Mouse (Mus musculus) hindbrain, embryonic 12.5 days (tissue): ENCODE measurements around the gene Tldc2. TPM values are rescaled to one million over a fixed set of nuclear protein-coding genes. Genes with fewer than 3 reads are reported as not detected.
A peak's percentile ranks its signal among the peaks of the same experiment; 100 is the strongest.

Experiments used
- ATAC-seq: fragments of 200-750 bp; cut with Nextera tagmentation; 2 replicates; pipeline ENCODE4 v1.8.0; 2017; ENCODE audit warnings: moderate TSS enrichment; ENCODE audit not compliant: low FRiP score
- H3K27ac ChIP-seq: fragments of 300-500 bp; sonication (generic); 2 replicates; pipeline ENCODE4 v1.5.1; 2016; ENCODE audit warnings: mild to moderate bottlenecking
- H3K27me3 ChIP-seq: fragments of 300-500 bp; sonication (generic); 2 replicates; pipeline ENCODE4 v1.6.1; 2016; ENCODE audit warnings: mild to moderate bottlenecking
- H3K36me3 ChIP-seq: fragments of 300-500 bp; sonication (generic); 2 replicates; pipeline ENCODE4 v1.6.1; 2016; ENCODE audit warnings: mild to moderate bottlenecking
- H3K4me1 ChIP-seq: fragments of 300-500 bp; sonication (generic); 2 replicates; pipeline ENCODE4 v1.6.1; 2016
- H3K4me2 ChIP-seq: fragments of 300-500 bp; sonication (generic); replicated peaks from 2 replicates; pipeline ENCODE4 v1.6.1; 2016; ENCODE audit warnings: mild to moderate bottlenecking
- H3K4me3 ChIP-seq: fragments of 300-500 bp; sonication (generic); 2 replicates; pipeline ENCODE4 v1.5.1; 2016; ENCODE audit warnings: mild to moderate bottlenecking
- H3K9ac ChIP-seq: fragments of 300-500 bp; sonication (generic); 2 replicates; pipeline ENCODE4 v1.6.1; 2016; ENCODE audit warnings: mild to moderate bottlenecking, moderate library complexity
- H3K9me3 ChIP-seq: fragments of 300-500 bp; sonication (generic); replicated peaks from 2 replicates; pipeline ENCODE4 v1.6.1; 2016; ENCODE audit warnings: mild to moderate bottlenecking
- WGBS: fragments of 180-500 bp; shearing (Covaris S2); methylation state at CpG from one replicate; pipeline ENCODE4 v1.1.7; 2016; 5-methylcytosine and 5-hydroxymethylcytosine counted together
- polyA plus RNA-seq: library from polyadenylated mRNA; unstranded; fragments of >200 nt; fragmentation: Nextera tagmentation; extraction: Ambion mirVana; gene quantifications from 2 replicates; pipeline ENCODE4 v1.2.1, GENCODE M21; 2016

Gene Tldc2
- polyA plus RNA-seq, 1 experiment from 2014 or later: not detected

- WGBS: under 1% methylated on average over 25 of the region's 25 CpGs
- ATAC-seq: peak; percentile 77
- Histone ChIP-seq H3K27ac (0 out of 2 replicates have a peak overlapping the region, but pooled peaks have one; percentile 36), H3K4me2 (peak overlapping the region; percentile 89), H3K9ac (peak overlapping the region; percentile 71), H3K9me3 (no peaks in the 10 kb centered on the region), H3K4me3 (peak overlapping the region; percentile 68), H3K27me3 (no peaks in the 10 kb centered on the region), H3K36me3 (no peaks in the 10 kb centered on the region), H3K4me1 (no peaks in the 10 kb centered on the region)
These were observed 47.6 kb downstream of the Tldc2 start for GRCm38 (mm10) chr2:157134479-157134931.

DNA sequence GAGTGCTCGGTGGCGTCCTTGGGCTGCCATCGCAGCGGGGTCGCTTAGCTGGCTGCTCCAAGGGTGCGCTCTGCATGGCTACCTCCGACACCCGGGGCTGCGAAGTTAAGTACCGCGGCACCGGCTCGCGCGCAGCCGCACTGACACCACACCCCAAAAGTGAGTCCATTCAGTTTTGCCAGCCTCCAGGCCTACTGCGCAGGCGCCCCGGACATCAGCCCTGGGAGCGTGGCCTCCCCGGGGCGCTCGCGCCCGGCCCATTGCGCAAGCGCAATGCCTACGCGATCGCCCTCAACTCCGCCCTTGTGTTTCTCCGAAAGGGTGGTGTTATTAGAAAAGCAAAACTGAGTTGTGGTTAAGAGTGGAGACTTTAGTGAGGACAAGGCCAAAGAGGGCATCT, 48.2 kb downstream of the Tldc2 start, which contains the start of gene Samhd1:
Gene Samhd1 (minus strand): TSS at position 252 of the 400 bp plus-strand sequence.
- Histone ChIP-seq H3K4me1 (no peaks in the 10 kb centered on the region), H3K27ac (peak within 1 kb of the TSS; percentile 36; the same call in 1 of the 2 replicates), H3K9me3 (no peaks in the 10 kb centered on the region; the same call in 1 of the 2 replicates), H3K9ac (peak within 1 kb of the TSS; percentile 71), H3K4me3 (peak within 1 kb of the TSS; percentile 68), H3K27me3 (no peaks in the 10 kb centered on the region), H3K4me2 (peak within 1 kb of the TSS; percentile 89), H3K36me3 (no peaks in the 10 kb centered on the region)
- under 1% methylated on average over 32 of the region's 32 CpGs for WGBS
- ATAC-seq: peak; percentile 89

DNA sequence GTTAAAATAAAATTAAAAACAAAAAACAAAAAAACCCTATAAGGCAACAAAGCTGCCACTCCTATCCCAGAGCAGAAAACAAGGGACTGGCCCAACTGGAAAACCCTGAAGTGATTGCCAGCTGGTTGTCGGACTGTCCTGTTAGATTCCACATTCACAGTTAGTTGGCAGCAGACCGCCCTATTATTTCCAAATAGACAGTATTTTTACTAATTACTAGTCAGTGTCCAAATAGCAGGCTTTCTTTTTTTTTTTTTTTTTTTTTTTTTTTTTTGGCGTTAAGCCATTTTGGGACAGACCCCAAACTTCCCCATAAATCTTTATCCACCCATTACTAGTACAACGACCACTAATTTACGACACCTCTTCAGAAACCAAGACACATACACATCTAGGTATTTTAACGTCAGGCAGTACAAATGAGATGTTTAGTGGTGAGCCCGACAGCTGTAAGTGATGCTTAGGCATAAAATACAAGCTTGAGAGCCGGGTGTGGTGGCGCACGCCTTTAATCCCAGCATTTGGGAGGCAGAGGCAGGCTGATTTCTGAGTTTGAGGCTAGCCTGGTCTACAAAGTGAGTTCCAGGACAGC, 48.8 kb downstream of the Tldc2 start:
- peak overlapping the region; percentile 71 for H3K9ac ChIP-seq
- no peaks in the 10 kb centered on the region; the same call in 1 of the 2 replicates for H3K9me3 ChIP-seq
- H3K27me3 ChIP-seq: no peaks in the 10 kb centered on the region
- peak overlapping the region; percentile 36; the same call in 1 of the 2 replicates for H3K27ac ChIP-seq
- H3K4me3 ChIP-seq: peak overlapping the region; percentile 68
- no peaks in the 10 kb centered on the region for H3K4me1 ChIP-seq
- no peaks in the 10 kb centered on the region for H3K36me3 ChIP-seq
- WGBS: 87% methylated on average over 10 of the region's 10 CpGs
- peak overlapping the region; percentile 89 for H3K4me2 ChIP-seq
- ATAC-seq: no peak

GRCm38 (mm10) chr2:157136176-157136575, 49.3 kb downstream of the Tldc2 start:
- Histone ChIP-seq H3K27me3 (no peaks in the 10 kb centered on the region), H3K27ac (no peak overlapping the region), H3K4me3 (no peak overlapping the region), H3K4me2 (no peak overlapping the region), H3K9me3 (no peaks in the 10 kb centered on the region; the same call in 1 of the 2 replicates), H3K4me1 (no peaks in the 10 kb centered on the region), H3K36me3 (no peaks in the 10 kb centered on the region), H3K9ac (no peak overlapping the region)
- ATAC-seq: no peak
- WGBS: 92% methylated on average over 4 of the region's 4 CpGs

GRCm38 (mm10) chr2:157136646-157137045, 49.8 kb downstream of the Tldc2 start:
- Histone ChIP-seq H3K9me3 (no peaks in the 10 kb centered on the region; the same call in 1 of the 2 replicates), H3K27me3 (no peaks in the 10 kb centered on the region), H3K4me3 (no peak overlapping the region), H3K4me2 (no peak overlapping the region), H3K4me1 (no peaks in the 10 kb centered on the region), H3K9ac (no peak overlapping the region), H3K27ac (no peak overlapping the region), H3K36me3 (no peaks in the 10 kb centered on the region)
- no peak for ATAC-seq
- WGBS: 75% methylated on average over 2 of the region's 2 CpGs

- 92% methylated on average over 9 of the region's 9 CpGs for WGBS
These were observed 51.3 kb downstream of the Tldc2 start for GRCm38 (mm10) chr2:157137959-157138731.

DNA sequence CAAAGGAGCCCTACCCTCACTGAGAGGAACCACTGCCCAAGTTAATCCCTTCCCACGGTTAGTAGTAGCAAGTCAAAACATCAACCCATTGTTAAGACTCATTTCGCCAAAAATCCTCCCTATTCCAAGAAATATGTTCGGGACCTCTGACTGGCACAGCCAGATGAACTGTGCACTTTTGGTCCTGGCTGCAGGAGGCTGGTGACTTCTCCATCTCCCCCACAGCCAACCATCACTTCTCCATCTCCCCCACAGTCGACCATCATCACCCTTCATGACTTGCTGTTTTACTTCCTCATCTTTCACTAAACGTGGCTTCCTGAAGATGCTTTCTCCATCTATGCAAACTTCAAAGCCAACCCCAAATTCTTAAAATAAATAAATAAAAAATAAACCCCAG, 52.0 kb downstream of the Tldc2 start:
- no peak overlapping the region for H3K4me3 ChIP-seq
- no peak for ATAC-seq
- H3K27ac ChIP-seq: no peak overlapping the region
- H3K9ac ChIP-seq: no peak overlapping the region
- H3K4me1 ChIP-seq: no peaks in the 10 kb centered on the region
- no peak overlapping the region for H3K4me2 ChIP-seq
- WGBS: 82% methylated on average over 5 of the region's 5 CpGs
- H3K9me3 ChIP-seq: no peaks in the 10 kb centered on the region; the same call in 1 of the 2 replicates
- H3K27me3 ChIP-seq: no peaks in the 10 kb centered on the region
- H3K36me3 ChIP-seq: no peaks in the 10 kb centered on the region

More at GRCm38 (mm10) chr2:157137959-157138731, 51.3 kb downstream of the Tldc2 start:
- H3K9me3 ChIP-seq: no peaks in the 10 kb centered on the region; the same call in 1 of the 2 replicates
- H3K36me3 ChIP-seq: no peaks in the 10 kb centered on the region
- H3K9ac ChIP-seq: no peak overlapping the region
- no peaks in the 10 kb centered on the region for H3K4me1 ChIP-seq
- H3K4me2 ChIP-seq: no peak overlapping the region
- no peak for ATAC-seq
- no peaks in the 10 kb centered on the region for H3K27me3 ChIP-seq
- no peak overlapping the region for H3K27ac ChIP-seq
- no peak overlapping the region for H3K4me3 ChIP-seq

- Histone ChIP-seq H3K36me3 (no peaks in the 10 kb centered on the region), H3K9ac (no peak overlapping the region), H3K9me3 (no peaks in the 10 kb centered on the region; the same call in 1 of the 2 replicates), H3K27ac (no peak overlapping the region), H3K27me3 (no peaks in the 10 kb centered on the region), H3K4me3 (no peak overlapping the region), H3K4me2 (no peak overlapping the region), H3K4me1 (no peaks in the 10 kb centered on the region)
- WGBS: 92% methylated on average over 5 of the region's 5 CpGs
- no peak for ATAC-seq
These were observed 52.5 kb downstream of the Tldc2 start for GRCm38 (mm10) chr2:157139251-157139802.

DNA sequence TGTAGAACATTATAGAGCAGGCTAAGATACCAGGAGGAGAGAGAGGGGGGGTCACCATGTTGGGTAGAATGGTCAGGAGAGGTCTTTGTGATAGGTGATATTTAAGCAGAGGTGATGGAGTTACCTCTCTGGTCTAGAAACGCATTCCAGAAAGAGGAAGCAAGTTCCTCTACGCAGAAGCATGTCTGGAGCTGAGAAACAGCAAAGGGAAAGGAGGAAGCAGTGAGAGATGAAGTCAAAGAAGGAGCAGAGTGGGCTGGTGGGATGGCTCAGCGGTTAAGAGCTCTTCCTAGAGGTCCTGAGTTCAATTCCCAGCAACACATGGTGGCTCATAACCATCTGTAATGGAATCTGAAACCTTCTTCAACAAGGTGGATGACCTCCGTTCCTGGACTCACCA, 55.1 kb downstream of the Tldc2 start:
- Histone ChIP-seq H3K4me1 (no peaks in the 10 kb centered on the region), H3K9me3 (no peaks in the 10 kb centered on the region; the same call in 1 of the 2 replicates), H3K36me3 (peaks cover 5% of the 10 kb centered on the region; the same call in 1 of the 2 replicates), H3K27me3 (no peaks in the 10 kb centered on the region), H3K27ac (no peak overlapping the region), H3K9ac (no peak overlapping the region), H3K4me3 (no peak overlapping the region), H3K4me2 (no peak overlapping the region)
- ATAC-seq: no peak
- 75% methylated on average over 4 of the region's 4 CpGs for WGBS

GRCm38 (mm10) chr2:157144132-157144531, 57.3 kb downstream of the Tldc2 start:
- no peak for ATAC-seq
- Histone ChIP-seq H3K4me3 (no peak overlapping the region), H3K27ac (no peak overlapping the region), H3K4me2 (no peak overlapping the region), H3K9ac (no peak overlapping the region), H3K27me3 (no peaks in the 10 kb centered on the region), H3K36me3 (peaks cover 19% of the 10 kb centered on the region), H3K9me3 (no peaks in the 10 kb centered on the region; the same call in 1 of the 2 replicates), H3K4me1 (no peaks in the 10 kb centered on the region)
- 73% methylated on average over 5 of the region's 5 CpGs for WGBS

GRCm38 (mm10) chr2:157145173-157145572, 58.3 kb downstream of the Tldc2 start:
- H3K27ac ChIP-seq: no peak overlapping the region
- no peaks in the 10 kb centered on the region for H3K4me1 ChIP-seq
- no peak for ATAC-seq
- H3K4me2 ChIP-seq: no peak overlapping the region
- H3K36me3 ChIP-seq: peaks cover 28% of the 10 kb centered on the region
- H3K9ac ChIP-seq: no peak overlapping the region
- no peaks in the 10 kb centered on the region for H3K27me3 ChIP-seq
- H3K9me3 ChIP-seq: no peaks in the 10 kb centered on the region; the same call in 1 of the 2 replicates
- 86% methylated on average over 1 of the region's 1 CpGs for WGBS
- H3K4me3 ChIP-seq: no peak overlapping the region
